Mouse (Mus musculus) ES-Bruce4 (cell line): Measurements from ENCODE around the gene Desi1.

Source experiments
- CTCF ChIP-seq: IDR thresholded peaks from one replicate; pipeline ENCODE4 v1.8.1; 2011; ENCODE audit warnings: low read depth, low read length
- EP300 ChIP-seq: IDR thresholded peaks from 2 replicates; pipeline ENCODE4 v1.6.1; 2011; ENCODE audit warnings: low read depth, low read length; ENCODE audit not compliant: insufficient read depth

- TF ChIP-seq CTCF (no peak), EP300 (no peak)
Observed at GRCm38 (mm10) chr15:82079883-82080282, 46.2 kb upstream of the Desi1 start.
